Mouse (Mus musculus) lung, postnatal 14 days (tissue): ENCODE data around the gene Epo.

ENCODE experiments used
- DNase-seq: peaks from one replicate; pipeline ENCODE4 v3.0.0; 2021

The Epo gene

GRCm38 (mm10) chr5:137533117-137533827 lies at the start of gene Epo, which contains the start of gene Gnb2:
TSS of gene Epo (minus strand) at chr5:137533242.
TSS of gene Gnb2 (minus strand) at chr5:137533510.
- DNase-seq = peak; percentile 99

- DNase-seq = no peak
These were observed 49.7 kb upstream of the Epo start for GRCm38 (mm10) chr5:137582702-137583101.

GRCm38 (mm10) chr5:137580246-137580645 lies 47.2 kb upstream of the Epo start:
- no peak for DNase-seq

- peak; percentile 39 for DNase-seq
These were observed 41.4 kb upstream of the Epo start for GRCm38 (mm10) chr5:137574470-137574901.

DNA sequence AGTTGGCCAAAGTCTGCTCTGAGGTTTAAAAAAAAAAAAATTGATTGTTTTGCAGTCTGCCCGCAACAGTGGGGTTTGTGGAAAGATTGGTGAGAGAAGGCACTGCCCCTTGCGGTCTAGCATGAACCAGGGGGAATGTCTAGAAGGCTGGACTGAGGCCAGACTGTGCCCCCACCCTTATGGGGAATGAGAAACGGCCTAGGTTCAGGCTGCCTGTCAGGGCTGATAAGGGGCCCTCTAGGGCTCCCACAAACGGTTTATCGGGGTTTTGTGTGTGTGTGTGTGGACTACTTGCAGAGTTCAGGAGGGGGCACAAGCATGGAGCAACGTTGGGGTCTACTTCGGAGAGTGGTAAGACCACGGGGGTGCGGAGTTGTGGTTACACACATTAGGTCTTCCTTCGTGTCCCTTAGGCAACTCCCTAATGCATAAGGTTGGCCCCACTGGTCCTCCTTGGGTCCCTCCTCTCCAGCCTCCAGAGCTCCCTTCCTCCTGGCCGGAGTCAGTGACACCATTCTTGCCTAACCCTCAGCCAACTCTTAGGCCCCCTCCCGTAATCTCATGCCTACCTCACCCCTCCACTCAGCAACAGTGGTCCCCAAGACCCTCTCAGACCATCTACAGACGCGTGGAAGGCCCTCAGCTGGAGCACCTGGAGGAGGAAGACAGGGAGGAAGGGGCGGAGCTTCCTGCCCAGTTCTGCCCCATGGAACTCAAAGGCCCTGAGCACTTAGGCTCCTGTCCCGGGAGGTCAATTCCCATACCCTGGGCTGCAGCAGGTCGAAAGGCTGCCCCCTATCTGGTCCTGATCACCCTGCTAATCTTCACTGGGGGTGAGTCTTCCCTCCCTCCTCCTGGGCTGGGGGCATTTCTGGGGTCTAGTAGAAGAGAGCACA lies 37.9 kb upstream of the Epo start:
- DNase-seq = no peak

DNA sequence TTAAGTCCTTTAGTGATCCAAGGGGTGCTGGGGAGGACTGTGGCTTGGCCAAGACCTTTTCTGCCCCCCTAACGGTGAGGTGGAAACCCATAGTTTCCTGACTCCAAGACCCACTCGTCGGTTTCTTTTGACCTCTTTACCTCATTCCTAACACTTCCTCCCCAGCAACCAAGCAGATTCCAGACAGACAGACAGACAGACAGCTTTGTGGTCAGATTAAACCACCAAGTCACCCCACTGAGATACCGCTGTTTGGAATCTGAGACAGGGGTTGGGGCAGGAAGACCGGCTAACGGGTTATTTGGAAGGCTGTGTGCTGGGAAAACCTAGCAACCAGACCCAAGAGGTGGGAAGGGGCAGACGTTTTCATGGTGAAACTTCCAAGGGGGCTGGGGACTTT lies 37.1 kb upstream of the Epo start:
- DNase-seq = no peak

DNA sequence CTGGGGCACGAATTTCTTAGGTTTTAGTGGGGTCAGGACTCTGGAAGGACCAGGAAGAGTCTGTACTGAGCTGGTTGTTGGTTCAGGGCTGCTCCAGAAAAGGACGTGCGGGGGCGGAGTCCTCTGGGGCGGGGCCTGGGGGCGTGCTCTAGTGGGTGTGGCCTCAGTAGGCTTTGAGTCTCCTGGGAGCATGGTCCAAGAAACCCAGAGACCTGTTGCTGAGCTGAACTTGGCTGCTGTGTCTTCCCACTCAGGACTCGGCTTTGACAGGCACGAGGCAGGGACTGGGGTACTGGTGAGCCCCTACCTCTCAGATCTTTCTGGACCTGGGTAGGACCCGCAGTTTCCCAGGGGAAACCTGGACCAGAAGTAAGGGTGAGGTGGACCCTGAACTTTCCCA lies 36.6 kb upstream of the Epo start, which contains the start of gene Tfr2:
Tfr2 (plus strand) TSS at position 176 of the 400 bp plus-strand sequence.
- peak; percentile 60 for DNase-seq

DNA sequence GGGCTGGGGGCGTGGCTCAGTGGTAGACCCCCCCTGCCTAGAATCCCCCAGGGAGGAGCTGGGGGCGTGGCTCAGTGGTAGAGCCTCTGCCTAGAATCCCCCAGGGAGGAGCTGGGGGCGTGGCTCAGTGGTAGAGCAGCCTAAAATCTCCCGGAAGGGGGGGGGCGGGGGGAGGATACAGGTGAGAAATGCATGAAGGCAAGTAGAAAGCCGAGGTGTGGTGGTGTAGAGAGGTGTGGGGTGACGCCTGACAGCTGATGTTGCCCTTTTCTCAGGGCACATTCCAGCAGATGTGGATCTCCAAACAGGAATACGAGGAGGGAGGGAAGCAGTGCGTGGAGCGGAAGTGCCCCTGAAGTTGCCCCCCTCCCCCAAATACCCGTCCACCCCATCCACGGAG lies 36.0 kb upstream of the Epo start:
- DNase-seq = no peak

- no peak for DNase-seq
These were observed 35.3 kb upstream of the Epo start for GRCm38 (mm10) chr5:137568223-137568798.

DNA sequence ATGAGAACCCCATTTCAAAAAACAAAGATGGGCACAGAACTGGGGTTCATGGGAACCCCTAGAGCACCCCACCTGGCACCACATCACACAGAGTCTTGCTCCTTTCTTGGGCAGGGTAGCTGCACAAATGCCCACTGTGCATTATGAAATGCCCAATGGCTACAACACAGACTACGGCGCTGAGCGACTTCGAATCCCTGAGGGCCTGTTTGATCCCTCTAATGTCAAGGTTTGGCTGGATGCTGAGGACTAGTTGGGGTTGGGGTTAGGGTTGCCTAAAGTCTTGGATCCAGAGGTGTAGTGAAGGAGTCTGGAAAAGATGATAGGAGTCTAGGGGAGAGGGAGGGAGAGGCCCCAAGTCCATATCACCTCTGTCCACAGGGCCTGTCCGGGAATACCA lies 33.4 kb upstream of the Epo start:
- no peak for DNase-seq

DNA sequence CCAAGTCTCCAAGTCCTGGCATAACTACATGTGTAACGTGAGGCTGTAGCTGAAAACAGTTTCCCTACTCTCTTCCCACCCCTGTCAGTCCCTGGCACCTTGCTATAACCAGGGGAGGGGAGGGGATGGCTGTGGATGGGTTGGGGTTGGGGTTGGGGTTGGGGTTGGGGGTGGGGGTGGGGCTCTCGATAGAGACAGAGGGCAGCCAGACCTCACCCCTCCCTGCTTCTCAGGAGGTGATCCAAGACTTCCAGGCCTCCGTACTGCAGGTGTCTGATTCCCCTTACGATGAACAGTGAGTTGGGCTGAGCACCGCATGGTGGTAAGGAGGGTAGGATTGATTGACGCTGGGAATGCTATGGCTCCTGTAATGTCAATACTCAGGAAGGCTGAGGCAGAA lies 32.7 kb upstream of the Epo start:
- DNase-seq = no peak

- no peak for DNase-seq
These were observed 29.9 kb upstream of the Epo start for GRCm38 (mm10) chr5:137562965-137563364.

- no peak for DNase-seq
These were observed 28.5 kb upstream of the Epo start for GRCm38 (mm10) chr5:137561556-137561955.

- no peak for DNase-seq
These were observed 20.9 kb upstream of the Epo start for GRCm38 (mm10) chr5:137553898-137554297.

- DNase-seq = peak; percentile 71
These were observed 20.4 kb upstream of the Epo start, which contains the start of gene Actl6b for GRCm38 (mm10) chr5:137553411-137553837. TSS of gene Actl6b (plus strand) at chr5:137553517.

GRCm38 (mm10) chr5:137553000-137553399 lies 20.0 kb upstream of the Epo start:
- no peak for DNase-seq

GRCm38 (mm10) chr5:137551119-137551518 lies 18.1 kb upstream of the Epo start:
- no peak for DNase-seq

- DNase-seq = no peak
These were observed 16.8 kb upstream of the Epo start for GRCm38 (mm10) chr5:137549840-137550239.

- DNase-seq = no peak
These were observed 12.6 kb upstream of the Epo start for GRCm38 (mm10) chr5:137545596-137545995.

DNA sequence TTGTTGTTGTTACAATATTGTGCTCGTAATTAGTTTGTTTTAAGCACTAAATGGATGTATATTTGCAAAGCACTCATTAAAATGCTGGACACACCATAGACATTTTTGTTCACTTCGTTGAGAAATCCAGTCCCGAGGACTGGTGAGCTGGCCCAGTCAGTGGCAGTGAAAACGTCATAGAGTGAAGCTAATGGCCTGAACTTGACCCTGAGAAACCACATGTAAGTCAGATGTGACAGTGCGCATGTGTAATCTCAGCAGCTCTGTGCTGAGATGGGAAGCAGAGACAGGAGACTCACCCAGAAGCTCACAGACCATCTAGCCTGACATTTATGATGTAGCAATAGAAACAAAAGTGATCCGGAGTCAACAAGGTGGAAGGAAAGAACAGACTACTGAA lies 11.9 kb upstream of the Epo start:
- no peak for DNase-seq

- no peak for DNase-seq
These were observed 8.9 kb upstream of the Epo start for GRCm38 (mm10) chr5:137541768-137542540.

DNA sequence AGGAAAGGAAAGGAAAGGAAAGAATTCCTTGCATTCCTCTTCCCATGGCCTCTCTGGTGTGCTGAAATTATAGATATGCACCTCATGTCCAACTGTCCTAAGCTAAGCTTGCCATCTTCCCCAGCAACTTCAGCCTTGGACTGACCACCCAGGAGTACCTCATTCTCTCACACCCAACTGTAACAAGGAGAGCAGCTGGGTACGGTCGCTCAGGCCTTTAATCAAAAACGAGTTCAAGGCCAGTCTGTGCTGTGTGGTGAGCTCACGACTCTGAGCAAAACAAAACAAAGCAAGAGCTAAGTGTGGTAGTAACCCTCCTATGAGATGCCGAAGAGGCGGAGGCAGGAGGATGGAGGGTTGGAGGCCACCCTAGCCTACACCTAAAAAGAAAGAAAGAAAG lies 7.9 kb upstream of the Epo start:
- DNase-seq = no peak
